Mouse (Mus musculus): ENCODE results near the gene Myo1g.

The Myo1g gene

GRCm38 (mm10) chr11:6471493-6471892 lies 49.3 kb downstream of the Myo1g start:
- in situ Hi-C loops (cut with MboI; ENCODE audit: unreplicated experiment in 2 of 2): no loop called here

DNA sequence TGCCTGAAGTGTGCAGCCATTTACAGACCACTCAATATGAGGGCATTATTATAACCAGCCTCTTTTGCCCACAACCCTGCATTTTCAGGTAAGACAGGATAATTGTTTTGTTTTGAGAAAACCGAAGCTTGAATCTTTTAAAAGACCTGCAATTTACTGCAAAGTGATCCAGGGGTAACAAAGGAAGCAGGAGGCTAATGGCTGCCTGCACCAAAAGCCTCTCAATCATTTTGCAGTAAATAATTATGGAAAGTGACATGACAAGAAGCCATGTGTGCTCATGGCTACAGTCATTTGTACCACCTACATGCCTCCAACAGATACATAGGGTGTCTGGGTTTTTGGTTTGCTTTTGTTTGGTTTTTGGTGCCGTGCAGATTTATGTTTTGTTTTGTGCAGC lies 49.7 kb downstream of the Myo1g start:
- in situ Hi-C loops (cut with MboI; ENCODE audit: unreplicated experiment in 2 of 2): no loop called here

DNA sequence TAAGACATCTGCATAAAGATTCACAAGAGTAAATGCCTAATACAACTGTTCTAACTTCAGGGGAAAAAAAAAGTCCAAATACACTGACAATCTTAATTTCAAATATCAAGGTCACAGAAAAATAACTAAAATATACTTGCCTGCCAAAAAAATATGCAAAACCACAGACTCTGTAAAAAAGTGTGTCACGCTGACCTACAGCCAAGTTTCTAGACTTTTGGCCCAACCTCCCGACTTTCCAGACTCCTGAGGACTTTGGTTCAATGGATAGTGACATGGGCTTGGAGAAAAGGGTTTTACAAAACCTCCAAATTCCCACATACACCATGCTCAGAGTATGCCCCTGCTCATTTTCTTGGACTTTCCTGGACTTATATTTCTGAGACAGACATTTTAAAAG lies 52.2 kb downstream of the Myo1g start:
- in situ Hi-C loops (cut with MboI; ENCODE audit: unreplicated experiment in 2 of 2): no loop called here

DNA sequence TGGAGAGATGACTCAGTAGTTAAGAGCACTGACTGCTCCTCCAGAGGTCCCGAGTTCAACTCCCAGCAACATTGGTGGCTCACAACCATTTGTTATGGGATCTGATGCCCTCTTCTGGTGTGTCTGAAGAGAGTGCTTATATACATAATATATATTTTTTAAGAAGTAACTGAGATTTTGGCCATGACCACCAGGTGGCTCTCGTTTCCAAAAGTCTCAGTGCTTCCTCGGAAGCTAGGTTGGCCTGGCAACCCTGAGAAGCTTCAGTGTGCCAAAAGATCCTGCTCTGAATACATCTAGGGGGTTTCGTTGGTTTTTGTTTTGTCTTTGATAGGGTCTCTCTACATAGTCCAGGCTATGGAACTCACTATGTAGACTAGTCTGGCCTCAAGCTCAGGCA lies 55.6 kb downstream of the Myo1g start:
- in situ Hi-C loops (cut with MboI; ENCODE audit: unreplicated experiment in 2 of 2): no loop called here

DNA sequence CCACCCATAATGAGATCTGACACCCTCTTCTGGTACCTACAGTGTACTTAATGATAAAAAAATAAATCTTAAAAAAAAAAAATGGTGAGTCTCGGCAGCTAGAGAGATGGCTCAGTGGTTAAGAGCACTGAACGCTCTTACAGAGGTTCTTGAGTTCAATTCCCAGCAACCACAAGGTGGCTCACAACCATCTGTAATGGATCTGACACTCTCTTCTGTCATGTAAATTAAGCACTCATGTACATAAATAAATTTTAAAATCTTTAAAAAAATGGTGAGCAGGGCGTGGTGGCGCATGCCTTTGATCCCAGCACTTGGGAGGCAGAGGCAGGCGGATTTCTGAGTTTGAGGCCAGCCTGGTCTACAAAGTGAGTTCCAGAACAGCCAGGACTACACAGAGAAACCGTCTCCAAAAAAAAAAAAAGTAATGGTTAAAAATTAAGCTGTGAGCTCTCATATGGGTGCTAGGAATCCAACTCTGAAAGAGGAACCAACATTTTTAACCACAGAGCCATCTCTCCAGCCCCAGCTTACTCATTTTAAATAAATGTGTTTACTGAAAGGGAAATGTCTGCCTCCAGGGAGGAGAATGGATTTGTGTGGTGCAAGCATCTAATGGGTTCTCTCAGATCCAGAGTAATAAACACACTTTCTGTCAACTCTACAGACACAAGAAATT lies 57.5 kb downstream of the Myo1g start:
- in situ Hi-C loops (cut with MboI; ENCODE audit: unreplicated experiment in 2 of 2): no loop called here

Data from v-Abl transformed pro-B cells (cell line).